ENCODE assay signal across 12 mouse cellular contexts in the genomic region with DNA sequence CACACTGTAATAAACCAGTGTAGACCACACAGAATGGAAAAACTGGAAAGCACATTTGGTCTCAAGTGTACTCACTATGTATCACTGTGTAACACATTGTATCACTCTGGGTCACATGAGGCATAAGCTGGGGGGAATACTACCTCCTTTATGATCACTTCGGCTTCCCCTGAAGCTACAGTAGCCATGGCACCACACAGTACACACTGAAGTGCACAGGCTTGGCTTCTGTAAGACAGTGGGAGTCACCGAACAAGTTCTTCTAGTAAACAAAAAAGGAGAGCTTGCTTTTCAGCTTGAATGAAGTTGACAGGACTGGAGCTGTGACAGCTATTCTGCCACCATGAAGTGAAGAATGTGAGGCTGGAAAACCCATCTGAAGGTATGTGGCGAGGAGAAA. TPM values are rescaled to one million over a fixed set of nuclear protein-coding genes. Genes with fewer than 3 reads are reported as not detected.
A peak's percentile ranks its signal among the peaks of the same experiment; 100 is the strongest.
DNase-seq lines count a peak whose midpoint lies in the region; ATAC-seq and TF ChIP-seq lines count a peak whose summit lies in the region.
"Had no signal": no experiment of that assay in that cellular context is flagged by ENCODE, and none has a peak within 500 bp of the region (broad histone marks: within the 10 kb centered on the region; RNA-seq: fewer than 3 reads in every experiment).

No protein-coding gene starts in this region.

- H3K9ac ChIP-seq in hindbrain, embryonic 11.5 days (ENCODE audit: low read depth, low read length), result no peak overlapping the region
- H3K9ac ChIP-seq in hindbrain, embryonic 14.5 days, result no peak overlapping the region
- no peak overlapping the region for H3K9ac ChIP-seq in limb, embryonic 15.5 days
- H3K9ac ChIP-seq: lung, embryonic 14.5 days had no signal

- no peaks in the 10 kb centered on the region for H3K9me3 ChIP-seq in hindbrain, embryonic 11.5 days (ENCODE audit: control insufficient read depth, low read length)
- no peaks in the 10 kb centered on the region for H3K9me3 ChIP-seq in hindbrain, embryonic 14.5 days (ENCODE audit: control insufficient read depth, low read length)
- H3K9me3 ChIP-seq in limb, embryonic 15.5 days, result no peaks in the 10 kb centered on the region

- no peak overlapping the region for H3K27ac ChIP-seq in hindbrain, embryonic 11.5 days (ENCODE audit: low read depth, low read length)
- no peak overlapping the region for H3K27ac ChIP-seq in hindbrain, embryonic 14.5 days
- H3K27ac ChIP-seq in spleen, adult 2 months (ENCODE audit: insufficient read depth, low read length), result peak overlapping the region; percentile 3; the same call in 1 of the 2 replicates
- H3K27ac ChIP-seq in limb, embryonic 15.5 days, result peak overlapping the region; percentile 68; the same call in 1 of the 2 replicates

- ATAC-seq in hindbrain, embryonic 11.5 days (ENCODE audit: low FRiP score), result peak; percentile 53; the same call in 1 of the 2 replicates
- ATAC-seq in hindbrain, embryonic 14.5 days (ENCODE audit: low FRiP score), result no peak
- ATAC-seq in limb, embryonic 15.5 days (ENCODE audit: insufficient number of reproducible peaks, low FRiP score, low TSS enrichment, low read depth), result 0 out of 2 replicates have a peak, but pooled peaks have one; percentile 26

- 85% methylated on average over 3 of the region's 3 CpGs for WGBS in hindbrain, embryonic 11.5 days
- WGBS in hindbrain, embryonic 14.5 days, result 84% methylated on average over 3 of the region's 3 CpGs
- WGBS in spleen, adult 2 months, result 82% methylated on average over 3 of the region's 3 CpGs
- WGBS in limb, embryonic 15.5 days, result 73% methylated on average over 3 of the region's 3 CpGs

- no peaks in the 10 kb centered on the region for H3K27me3 ChIP-seq in hindbrain, embryonic 11.5 days (ENCODE audit: control insufficient read depth, insufficient read depth, low read length)
- H3K27me3 ChIP-seq in hindbrain, embryonic 14.5 days (ENCODE audit: control insufficient read depth, insufficient read depth, low read length), result no peaks in the 10 kb centered on the region
- H3K27me3 ChIP-seq in spleen, adult 2 months (ENCODE audit: control insufficient read depth, insufficient read depth, low read length), result no peaks in the 10 kb centered on the region
- no peaks in the 10 kb centered on the region for H3K27me3 ChIP-seq in limb, embryonic 15.5 days

- 0 out of 2 replicates have a peak, but pooled peaks cover 2% of the 10 kb centered on the region for H3K36me3 ChIP-seq in hindbrain, embryonic 11.5 days (ENCODE audit: control insufficient read depth, insufficient read depth, low read length)
- peaks cover 9% of the 10 kb centered on the region; the same call in 1 of the 2 replicates for H3K36me3 ChIP-seq in hindbrain, embryonic 14.5 days (replicated peaks; ENCODE audit: control insufficient read depth, insufficient read depth)
- H3K36me3 ChIP-seq in spleen, adult 2 months (ENCODE audit: control insufficient read depth, insufficient read depth, low read length), result no peaks in the 10 kb centered on the region
- H3K36me3 ChIP-seq in limb, embryonic 15.5 days, result peaks cover 7% of the 10 kb centered on the region

- no peak overlapping the region for H3K4me2 ChIP-seq in hindbrain, embryonic 11.5 days (replicated peaks; ENCODE audit: low read depth, low read length)
- H3K4me2 ChIP-seq in hindbrain, embryonic 14.5 days (replicated peaks), result no peak overlapping the region
- no peak overlapping the region for H3K4me2 ChIP-seq in limb, embryonic 15.5 days
- H3K4me2 ChIP-seq: lung, embryonic 14.5 days had no signal

- no peak overlapping the region for H3K4me3 ChIP-seq in hindbrain, embryonic 11.5 days (ENCODE audit: low read depth, low read length)
- no peak overlapping the region for H3K4me3 ChIP-seq in hindbrain, embryonic 14.5 days (replicated peaks; ENCODE audit: low read length)
- no peak overlapping the region for H3K4me3 ChIP-seq in spleen, adult 2 months (ENCODE audit: extremely low read depth, insufficient read depth, insufficient read length)
- no peak overlapping the region for H3K4me3 ChIP-seq in limb, embryonic 15.5 days

- DNase-seq in hindbrain, embryonic 11.5 days (ENCODE audit: low spot score), result no peak
- DNase-seq in hindbrain, embryonic 14.5 days (ENCODE audit: low spot score), result no peak
- no peak for DNase-seq in spleen, adult 2 months (ENCODE audit: low read depth in 1 of 2, low spot score in 2 of 2)
- DNase-seq in spleen, adult 18-20 months, result no peak
- DNase-seq in embryo, embryonic 11 days, result no peak
- no peak for DNase-seq in urinary bladder, postnatal 10 days (ENCODE audit: low spot score)
- DNase-seq in frontal cortex, postnatal 36 days (ENCODE audit: low spot score in 2 of 2), result no peak
- DNase-seq: adrenal gland, postnatal 14 days; B cell, adult 2 months; lung, embryonic 14.5 days had no signal

- no peak for TF ChIP-seq CTCF in spleen, adult 2 months (IDR thresholded peaks at IDR 0.05; ENCODE audit: extremely low read depth, insufficient read depth, insufficient read length, insufficient replicate concordance)

- H3K4me1 ChIP-seq in hindbrain, embryonic 11.5 days (replicated peaks; ENCODE audit: control insufficient read depth, insufficient read depth, low read length), result no peaks in the 10 kb centered on the region
- no peaks in the 10 kb centered on the region for H3K4me1 ChIP-seq in hindbrain, embryonic 14.5 days (replicated peaks; ENCODE audit: control insufficient read depth, insufficient read depth, low read length)
- peaks cover 13% of the 10 kb centered on the region; the same call in 1 of the 2 replicates for H3K4me1 ChIP-seq in spleen, adult 2 months (ENCODE audit: control insufficient read depth, insufficient read depth, insufficient read length)
- peaks cover 16% of the 10 kb centered on the region for H3K4me1 ChIP-seq in limb, embryonic 15.5 days

- no peak for TF ChIP-seq POLR2A in spleen, adult 2 months (IDR thresholded peaks at IDR 0.05; ENCODE audit: low read depth, low read length)

RNA-seq across cellular contexts. Expression of gene Ehd2, which starts 37.7 kb away (rescaled TPM):
- polyA plus RNA-seq in hindbrain, embryonic 11.5 days (2014; fragmentation: Nextera tagmentation; extraction: Ambion mirVana), result 6.4 and 10.9 TPM in 2 replicates
- 5.6 and 6.6 TPM in 2 replicates for polyA plus RNA-seq in hindbrain, embryonic 14.5 days (2014; fragmentation: Nextera tagmentation; extraction: Ambion mirVana)
- polyA plus RNA-seq in spleen, adult 2 months (2012; rRNA removed), result 17.2 and 19.5 TPM in 2 replicates
- 62.8 and 71.1 TPM in 2 replicates for polyA plus RNA-seq in limb, embryonic 15.5 days (2015; fragmentation: Nextera tagmentation; extraction: Ambion mirVana)

RNA-seq across cellular contexts. Expression of gene Bicra, which starts 42.7 kb away (rescaled TPM):
- 6.6 and 9.2 TPM in 2 replicates for polyA plus RNA-seq in hindbrain, embryonic 11.5 days (2014; fragmentation: Nextera tagmentation; extraction: Ambion mirVana)
- polyA plus RNA-seq in hindbrain, embryonic 14.5 days (2014; fragmentation: Nextera tagmentation; extraction: Ambion mirVana), result 7.9 and 8.8 TPM in 2 replicates
- 40.4 and 50.6 TPM in 2 replicates for polyA plus RNA-seq in spleen, adult 2 months (2012; rRNA removed)
- polyA plus RNA-seq in limb, embryonic 15.5 days (2015; fragmentation: Nextera tagmentation; extraction: Ambion mirVana), result 7.2 and 7.5 TPM in 2 replicates

RNA-seq across cellular contexts. Expression of gene Zfp541, which starts 56.6 kb away (rescaled TPM):
- not detected in 2 replicates for polyA plus RNA-seq in hindbrain, embryonic 11.5 days (2014; fragmentation: Nextera tagmentation; extraction: Ambion mirVana)
- polyA plus RNA-seq in hindbrain, embryonic 14.5 days (2014; fragmentation: Nextera tagmentation; extraction: Ambion mirVana), result 0.16 TPM in 2 replicates
- 0.02 and 0.05 TPM in 2 replicates for polyA plus RNA-seq in spleen, adult 2 months (2012; rRNA removed)
- 0.07 TPM in 1 of 2 replicates, not detected in the other for polyA plus RNA-seq in limb, embryonic 15.5 days (2015; fragmentation: Nextera tagmentation; extraction: Ambion mirVana)
- polyA plus RNA-seq: large intestine, adult 2 months; lung, embryonic 14.5 days had no signal

RNA-seq across cellular contexts. Expression of gene Nop53, which starts 59.1 kb away (rescaled TPM):
- polyA plus RNA-seq in hindbrain, embryonic 11.5 days (2014; fragmentation: Nextera tagmentation; extraction: Ambion mirVana), result 176 and 180 TPM in 2 replicates
- polyA plus RNA-seq in hindbrain, embryonic 14.5 days (2014; fragmentation: Nextera tagmentation; extraction: Ambion mirVana), result 113 and 114 TPM in 2 replicates
- 147 and 203 TPM in 2 replicates for polyA plus RNA-seq in spleen, adult 2 months (2012; rRNA removed)
- 196 and 208 TPM in 2 replicates for polyA plus RNA-seq in limb, embryonic 15.5 days (2015; fragmentation: Nextera tagmentation; extraction: Ambion mirVana)

Comparison
In these comparisons a context has a peak if more than half of its experiments do, and no peak if none do; other contexts are left out.
1. H3K27ac ChIP-seq: peak in spleen, adult 2 months (single experiment) and limb, embryonic 15.5 days (single experiment); none in hindbrain, embryonic 11.5 days (single experiment) and hindbrain, embryonic 14.5 days (single experiment).